Mouse (Mus musculus): ENCODE data around the gene Lrp10.

- TF ChIP-seq CTCF (IDR thresholded peaks at IDR 0.05; ENCODE audit: low read depth), result no peak
- TF ChIP-seq EP300 (optimal IDR thresholded peaks at IDR 0.05), result no peak
Measured at GRCm38 (mm10) chr14:54443712-54444618, 20.0 kb upstream of the Lrp10 start.
